Mouse (Mus musculus): Measurements from ENCODE around the gene Antxr1. TPM values are rescaled to one million over a fixed set of nuclear protein-coding genes. Genes with fewer than 3 reads are reported as not detected.
A peak's percentile ranks its signal among the peaks of the same experiment; 100 is the strongest.

The Antxr1 gene
- polyA plus RNA-seq, 1 experiment from 2014 or later: 20.5 TPM

- H3K27ac ChIP-seq: no peak overlapping the region
- peaks cover 51% of the 10 kb centered on the region for H3K4me1 ChIP-seq
- H3K9ac ChIP-seq: no peak overlapping the region
- peaks cover 38% of the 10 kb centered on the region for H3K36me3 ChIP-seq
- 67% methylated on average over 3 of the region's 3 CpGs for WGBS
- H3K9me3 ChIP-seq: no peaks in the 10 kb centered on the region
- no peaks in the 10 kb centered on the region for H3K27me3 ChIP-seq
- ATAC-seq (ENCODE audit: insufficient number of reproducible peaks, insufficient read depth, low FRiP score, low TSS enrichment, low read depth): no peak
- H3K4me3 ChIP-seq: no peak overlapping the region
- no peak overlapping the region for H3K4me2 ChIP-seq
Measured at GRCm38 (mm10) chr6:87153836-87154235, 181.8 kb downstream of the Antxr1 start.

GRCm38 (mm10) chr6:87153231-87153580, 182.4 kb downstream of the Antxr1 start:
- Histone ChIP-seq H3K4me2 (no peak overlapping the region), H3K27ac (peak overlapping the region; percentile 79; the same call in 1 of the 2 replicates), H3K36me3 (peaks cover 37% of the 10 kb centered on the region), H3K4me3 (no peak overlapping the region), H3K9ac (no peak overlapping the region), H3K27me3 (no peaks in the 10 kb centered on the region), H3K9me3 (no peaks in the 10 kb centered on the region), H3K4me1 (peaks cover 53% of the 10 kb centered on the region)
- no peak for ATAC-seq (ENCODE audit: insufficient number of reproducible peaks, insufficient read depth, low FRiP score, low TSS enrichment, low read depth)
- WGBS: 78% methylated on average over 7 of the region's 7 CpGs

- Histone ChIP-seq H3K9ac (no peak overlapping the region), H3K4me2 (no peak overlapping the region), H3K4me3 (no peak overlapping the region), H3K27ac (peak overlapping the region; percentile 79), H3K4me1 (peaks cover 53% of the 10 kb centered on the region), H3K36me3 (peaks cover 31% of the 10 kb centered on the region), H3K9me3 (no peaks in the 10 kb centered on the region), H3K27me3 (no peaks in the 10 kb centered on the region)
- 60% methylated on average over 21 of the region's 21 CpGs for WGBS
- no peak for ATAC-seq (ENCODE audit: insufficient number of reproducible peaks, insufficient read depth, low FRiP score, low TSS enrichment, low read depth)
Measured at GRCm38 (mm10) chr6:87152461-87153230, 183.0 kb downstream of the Antxr1 start.

- ATAC-seq (ENCODE audit: insufficient number of reproducible peaks, insufficient read depth, low FRiP score, low TSS enrichment, low read depth): no peak
- H3K27ac ChIP-seq: peak overlapping the region; percentile 79
- no peak overlapping the region for H3K4me3 ChIP-seq
- H3K4me1 ChIP-seq: peaks cover 53% of the 10 kb centered on the region
- peaks cover 22% of the 10 kb centered on the region for H3K36me3 ChIP-seq
- H3K9ac ChIP-seq: no peak overlapping the region
- 31% methylated on average over 8 of the region's 8 CpGs for WGBS
- no peaks in the 10 kb centered on the region for H3K27me3 ChIP-seq
- no peak overlapping the region for H3K4me2 ChIP-seq
- no peaks in the 10 kb centered on the region for H3K9me3 ChIP-seq
Measured at GRCm38 (mm10) chr6:87151427-87151826, 184.2 kb downstream of the Antxr1 start.

GRCm38 (mm10) chr6:87150471-87150870, 185.2 kb downstream of the Antxr1 start:
- Histone ChIP-seq H3K4me1 (peaks cover 53% of the 10 kb centered on the region), H3K4me3 (no peak overlapping the region), H3K4me2 (no peak overlapping the region), H3K36me3 (peaks cover 17% of the 10 kb centered on the region), H3K9ac (no peak overlapping the region), H3K9me3 (no peaks in the 10 kb centered on the region), H3K27me3 (no peaks in the 10 kb centered on the region), H3K27ac (no peak overlapping the region)
- no peak for ATAC-seq (ENCODE audit: insufficient number of reproducible peaks, insufficient read depth, low FRiP score, low TSS enrichment, low read depth)
- 81% methylated on average over 7 of the region's 7 CpGs for WGBS

- ATAC-seq (ENCODE audit: insufficient number of reproducible peaks, insufficient read depth, low FRiP score, low TSS enrichment, low read depth): no peak
- 74% methylated on average over 3 of the region's 3 CpGs for WGBS
- no peak overlapping the region for H3K4me2 ChIP-seq
Measured at GRCm38 (mm10) chr6:87147921-87148320, 187.7 kb downstream of the Antxr1 start.

GRCm38 (mm10) chr6:87143594-87143993, 192.0 kb downstream of the Antxr1 start:
- Histone ChIP-seq H3K4me3 (no peak overlapping the region), H3K4me1 (peaks cover 33% of the 10 kb centered on the region), H3K9ac (no peak overlapping the region), H3K4me2 (no peak overlapping the region), H3K27me3 (no peaks in the 10 kb centered on the region), H3K9me3 (no peaks in the 10 kb centered on the region), H3K36me3 (peaks cover 12% of the 10 kb centered on the region), H3K27ac (no peak overlapping the region)
- 58% methylated on average over 13 of the region's 13 CpGs for WGBS
- ATAC-seq (ENCODE audit: insufficient number of reproducible peaks, insufficient read depth, low FRiP score, low TSS enrichment, low read depth): no peak

More at GRCm38 (mm10) chr6:87147921-87148320, 187.7 kb downstream of the Antxr1 start:
- Histone ChIP-seq H3K4me1 (peaks cover 43% of the 10 kb centered on the region), H3K27me3 (no peaks in the 10 kb centered on the region), H3K4me3 (no peak overlapping the region), H3K9me3 (no peaks in the 10 kb centered on the region), H3K27ac (no peak overlapping the region), H3K9ac (no peak overlapping the region), H3K36me3 (peaks cover 5% of the 10 kb centered on the region; the same call in 1 of the 2 replicates)

GRCm38 (mm10) chr6:87142239-87142638, 193.4 kb downstream of the Antxr1 start:
- Histone ChIP-seq H3K4me2 (no peak overlapping the region), H3K27ac (peak overlapping the region; percentile 67), H3K4me1 (peaks cover 24% of the 10 kb centered on the region), H3K36me3 (peaks cover 24% of the 10 kb centered on the region), H3K9ac (no peak overlapping the region), H3K27me3 (no peaks in the 10 kb centered on the region), H3K4me3 (no peak overlapping the region), H3K9me3 (no peaks in the 10 kb centered on the region)
- no peak for ATAC-seq (ENCODE audit: insufficient number of reproducible peaks, insufficient read depth, low FRiP score, low TSS enrichment, low read depth)
- WGBS: 58% methylated on average over 5 of the region's 5 CpGs

GRCm38 (mm10) chr6:87139796-87140553, 195.6 kb downstream of the Antxr1 start:
- Histone ChIP-seq H3K27ac (no peak overlapping the region), H3K4me2 (no peak overlapping the region), H3K27me3 (no peaks in the 10 kb centered on the region), H3K36me3 (peaks cover 40% of the 10 kb centered on the region), H3K9ac (no peak overlapping the region), H3K9me3 (no peaks in the 10 kb centered on the region; the same call in 1 of the 2 replicates), H3K4me1 (peaks cover 24% of the 10 kb centered on the region), H3K4me3 (no peak overlapping the region)
- 72% methylated on average over 12 of the region's 12 CpGs for WGBS
- no peak for ATAC-seq (ENCODE audit: insufficient number of reproducible peaks, insufficient read depth, low FRiP score, low TSS enrichment, low read depth)

GRCm38 (mm10) chr6:87138479-87138878, 197.1 kb downstream of the Antxr1 start:
- WGBS: 80% methylated on average over 5 of the region's 5 CpGs
- Histone ChIP-seq H3K27ac (no peak overlapping the region), H3K36me3 (peaks cover 55% of the 10 kb centered on the region), H3K4me1 (peaks cover 24% of the 10 kb centered on the region), H3K4me2 (no peak overlapping the region), H3K9me3 (no peaks in the 10 kb centered on the region; the same call in 1 of the 2 replicates), H3K4me3 (no peak overlapping the region), H3K27me3 (no peaks in the 10 kb centered on the region), H3K9ac (no peak overlapping the region)
- ATAC-seq (ENCODE audit: insufficient number of reproducible peaks, insufficient read depth, low FRiP score, low TSS enrichment, low read depth): no peak

GRCm38 (mm10) chr6:87133966-87134546, 201.6 kb downstream of the Antxr1 start:
- 80% methylated on average over 12 of the region's 12 CpGs for WGBS
- H3K9me3 ChIP-seq: no peaks in the 10 kb centered on the region; the same call in 1 of the 2 replicates
- no peak overlapping the region for H3K27ac ChIP-seq
- H3K4me3 ChIP-seq: no peak overlapping the region
- peaks cover 59% of the 10 kb centered on the region for H3K36me3 ChIP-seq
- no peak for ATAC-seq (ENCODE audit: insufficient number of reproducible peaks, insufficient read depth, low FRiP score, low TSS enrichment, low read depth)
- no peaks in the 10 kb centered on the region for H3K4me1 ChIP-seq
- H3K27me3 ChIP-seq: no peaks in the 10 kb centered on the region
- H3K9ac ChIP-seq: no peak overlapping the region
- H3K4me2 ChIP-seq: no peak overlapping the region

Data from embryonic facial prominence, embryonic 13.5 days (tissue).